Mouse (Mus musculus) erythroblast, embryonic 14.5 days (primary cell): ENCODE results near the gene Oosp1. TPM values are rescaled to one million over a fixed set of nuclear protein-coding genes. Genes with fewer than 3 reads are reported as not detected.

Source experiments
- H3K27me3 ChIP-seq: 2 replicates; pipeline ENCODE4 v1.6.1; 2012; ENCODE audit warnings: inconsistent platforms; ENCODE audit not compliant: control insufficient read depth
- H3K36me3 ChIP-seq: 2 replicates; pipeline ENCODE4 v1.6.1; 2012; ENCODE audit warnings: mild to moderate bottlenecking, inconsistent platforms; ENCODE audit not compliant: control insufficient read depth
- H3K4me1 ChIP-seq: 2 replicates; pipeline ENCODE4 v1.6.1; 2012; ENCODE audit warnings: inconsistent platforms; ENCODE audit not compliant: control insufficient read depth
- H3K4me3 ChIP-seq: replicated peaks from 2 replicates; pipeline ENCODE3; 2012; ENCODE audit warnings: moderate library complexity, mild to moderate bottlenecking, inconsistent platforms
- H3K9me3 ChIP-seq: 2 replicates; pipeline ENCODE4 v1.6.1; 2012; ENCODE audit warnings: low read length, inconsistent platforms, mixed read lengths; ENCODE audit not compliant: control insufficient read depth
- GATA1 ChIP-seq: IDR thresholded peaks from 2 replicates; pipeline ENCODE4 v1.6.1; 2012; ENCODE audit warnings: low read length, inconsistent platforms, mixed read lengths
- TAL1 ChIP-seq: IDR thresholded peaks from 3 replicates; pipeline ENCODE4 v1.6.1; 2012; ENCODE audit warnings: low read length, inconsistent platforms, mixed read lengths
- polyA plus RNA-seq: library from polyadenylated mRNA; stranded (reverse); fragments of >175 nt; gene quantifications from 2 replicates; pipeline ENCODE4 v1.2.3, GENCODE M21; 2012

Oosp1 gene
- not detected in 2 replicates for polyA plus RNA-seq

DNA sequence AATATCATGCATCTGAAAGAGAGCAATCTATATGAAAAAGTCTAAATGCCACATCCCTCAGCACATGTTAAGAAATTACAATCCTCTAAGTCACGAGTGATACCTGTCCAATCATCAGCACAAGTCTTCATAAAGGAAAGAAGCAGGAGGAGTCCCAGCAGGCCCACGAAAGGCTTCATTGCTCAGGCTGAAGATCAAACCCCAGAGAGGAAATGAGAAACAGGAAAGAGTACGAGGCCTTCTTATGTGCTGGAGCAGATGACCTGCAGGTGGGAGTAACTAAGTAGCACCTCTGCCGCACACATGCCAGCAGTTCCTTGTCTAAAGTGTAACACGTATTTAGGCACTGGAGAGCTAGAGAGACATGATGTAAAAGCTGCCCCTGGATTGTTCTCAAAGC is at the start of gene Oosp1:
TSS of gene Oosp1 (minus strand) at position 312 of the 400 bp plus-strand sequence.
- Histone ChIP-seq H3K4me3 (no peak within 1 kb of the TSS), H3K9me3 (no peaks in the 10 kb centered on the region), H3K27me3 (no peaks in the 10 kb centered on the region), H3K36me3 (no peaks in the 10 kb centered on the region), H3K4me1 (no peaks in the 10 kb centered on the region)
- TF ChIP-seq TAL1, result no peak
- TF ChIP-seq GATA1, result no peak

DNA sequence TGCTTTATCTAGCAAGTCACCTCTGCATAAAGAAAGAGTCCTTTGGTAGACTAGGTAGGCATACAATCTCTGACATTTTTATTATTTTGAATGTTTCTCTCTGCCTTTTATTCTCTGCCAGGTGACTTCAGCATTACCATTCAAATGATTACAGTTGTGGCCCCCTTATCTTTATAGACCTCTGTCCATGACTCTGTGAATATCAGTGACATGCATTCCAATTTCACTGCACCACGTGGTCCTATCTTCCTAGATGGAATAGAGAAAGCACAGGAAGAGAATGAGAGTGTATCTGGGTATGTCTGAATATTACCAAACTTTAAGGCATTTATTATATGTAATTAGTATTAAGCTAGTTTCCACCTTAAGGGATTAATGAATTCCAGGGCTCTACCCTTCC is 45.5 kb upstream of the Oosp1 start:
- peaks cover 5% of the 10 kb centered on the region; the same call in 1 of the 2 replicates for H3K9me3 ChIP-seq
- no peak overlapping the region for H3K4me3 ChIP-seq
- no peaks in the 10 kb centered on the region for H3K27me3 ChIP-seq
- TF ChIP-seq GATA1, result no peak
- no peaks in the 10 kb centered on the region for H3K36me3 ChIP-seq
- H3K4me1 ChIP-seq, result peaks cover 16% of the 10 kb centered on the region

GRCm38 (mm10) chr19:11730278-11730677 is 39.3 kb upstream of the Oosp1 start:
- Histone ChIP-seq H3K36me3 (no peaks in the 10 kb centered on the region), H3K4me1 (peaks cover 38% of the 10 kb centered on the region), H3K4me3 (no peak overlapping the region), H3K27me3 (no peaks in the 10 kb centered on the region), H3K9me3 (peaks cover 5% of the 10 kb centered on the region; the same call in 1 of the 2 replicates)
- no peak for TF ChIP-seq TAL1
- TF ChIP-seq GATA1, result no peak

- H3K9me3 ChIP-seq, result no peaks in the 10 kb centered on the region
- TF ChIP-seq GATA1, result no peak
- TF ChIP-seq TAL1, result peak; percentile 28; the same call in 1 of the 3 replicates
- H3K4me1 ChIP-seq, result peaks cover 46% of the 10 kb centered on the region
Measured at GRCm38 (mm10) chr19:11727304-11727703, 36.4 kb upstream of the Oosp1 start.

GRCm38 (mm10) chr19:11725915-11726314 is 35.0 kb upstream of the Oosp1 start:
- no peaks in the 10 kb centered on the region for H3K27me3 ChIP-seq
- no peak overlapping the region for H3K4me3 ChIP-seq
- H3K4me1 ChIP-seq, result peaks cover 49% of the 10 kb centered on the region
- no peak; the same call in 2 of the 3 replicates for TF ChIP-seq TAL1
- TF ChIP-seq GATA1, result no peak
- H3K36me3 ChIP-seq, result no peaks in the 10 kb centered on the region
- no peaks in the 10 kb centered on the region for H3K9me3 ChIP-seq

More at GRCm38 (mm10) chr19:11727304-11727703, 36.4 kb upstream of the Oosp1 start:
- Histone ChIP-seq H3K27me3 (no peaks in the 10 kb centered on the region), H3K4me3 (no peak overlapping the region), H3K36me3 (no peaks in the 10 kb centered on the region)

GRCm38 (mm10) chr19:11724275-11724674 is 33.3 kb upstream of the Oosp1 start:
- no peak overlapping the region for H3K4me3 ChIP-seq
- H3K27me3 ChIP-seq, result no peaks in the 10 kb centered on the region
- peaks cover 41% of the 10 kb centered on the region for H3K4me1 ChIP-seq
- H3K9me3 ChIP-seq, result no peaks in the 10 kb centered on the region
- H3K36me3 ChIP-seq, result no peaks in the 10 kb centered on the region
- TF ChIP-seq TAL1, result no peak
- TF ChIP-seq GATA1, result no peak

DNA sequence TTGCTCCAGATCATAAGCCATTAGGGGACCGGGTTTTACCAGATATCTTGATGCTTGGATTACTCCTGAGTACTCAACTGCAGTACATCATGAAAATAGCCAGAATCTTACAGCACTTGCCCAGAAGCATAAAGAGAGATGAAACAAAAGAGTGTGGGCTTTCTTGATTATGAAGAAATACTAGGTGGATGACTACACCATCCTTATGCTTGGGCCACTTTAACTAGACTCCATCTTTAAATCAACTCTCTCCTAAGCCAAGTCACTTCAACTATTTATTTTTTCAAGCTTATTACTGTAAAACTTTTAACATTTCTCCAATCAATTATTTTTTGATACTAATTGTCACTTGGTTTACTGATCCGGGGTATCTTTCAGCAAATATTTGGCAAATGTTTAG is 32.9 kb upstream of the Oosp1 start:
- Histone ChIP-seq H3K27me3 (no peaks in the 10 kb centered on the region), H3K4me1 (peaks cover 39% of the 10 kb centered on the region)
- TF ChIP-seq GATA1, result no peak

DNA sequence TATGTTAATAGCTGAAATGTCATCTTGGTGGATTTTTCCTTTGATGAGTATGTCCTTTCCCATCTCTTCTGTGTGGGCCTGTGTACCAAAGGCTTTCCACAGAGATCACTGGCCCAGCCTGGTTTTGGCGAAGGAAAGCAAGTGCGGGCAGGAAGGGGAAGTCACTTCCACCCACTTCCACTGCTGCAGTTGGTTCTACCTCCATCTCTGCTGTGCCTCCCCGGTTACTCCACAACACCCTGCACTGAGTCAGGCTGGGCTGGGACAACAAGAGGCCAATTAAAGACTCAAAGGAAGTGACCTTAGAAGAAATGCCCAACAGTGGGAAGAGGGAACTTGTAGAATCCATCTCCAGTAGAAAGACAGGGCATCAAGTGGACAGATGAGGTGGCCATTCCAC is 29.1 kb upstream of the Oosp1 start:
- TF ChIP-seq GATA1 (no peak), TAL1 (no peak)
- H3K4me1 ChIP-seq, result peaks cover 11% of the 10 kb centered on the region
- no peaks in the 10 kb centered on the region for H3K9me3 ChIP-seq
- H3K36me3 ChIP-seq, result no peaks in the 10 kb centered on the region
- no peaks in the 10 kb centered on the region for H3K27me3 ChIP-seq
- H3K4me3 ChIP-seq, result no peak overlapping the region

More for the DNA sequence above, 32.9 kb upstream of the Oosp1 start:
- Histone ChIP-seq H3K4me3 (no peak overlapping the region), H3K9me3 (no peaks in the 10 kb centered on the region), H3K36me3 (no peaks in the 10 kb centered on the region)

DNA sequence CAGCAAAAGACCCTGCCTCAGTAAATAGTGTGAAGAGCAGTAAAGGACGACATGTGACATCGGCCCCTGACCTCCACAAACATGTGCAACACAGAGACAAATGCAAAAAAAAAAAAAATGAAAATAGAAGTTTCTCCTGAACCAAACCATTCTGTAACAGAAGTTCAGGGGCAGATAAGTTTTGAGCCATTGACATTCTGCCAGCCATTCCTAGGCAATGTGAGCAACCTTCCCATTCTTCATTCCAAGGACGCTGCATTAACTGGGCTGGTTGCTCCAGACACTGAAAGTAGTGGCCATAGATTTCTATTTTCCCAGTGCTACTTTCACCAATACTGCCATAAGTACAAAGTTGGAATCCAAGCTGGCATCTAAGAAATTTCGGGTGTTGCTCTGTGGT is 21.5 kb upstream of the Oosp1 start:
- no peaks in the 10 kb centered on the region for H3K36me3 ChIP-seq
- no peak overlapping the region for H3K4me3 ChIP-seq
- H3K9me3 ChIP-seq, result no peaks in the 10 kb centered on the region
- H3K27me3 ChIP-seq, result no peaks in the 10 kb centered on the region
- TF ChIP-seq TAL1 (no peak), GATA1 (no peak)
- no peaks in the 10 kb centered on the region for H3K4me1 ChIP-seq

DNA sequence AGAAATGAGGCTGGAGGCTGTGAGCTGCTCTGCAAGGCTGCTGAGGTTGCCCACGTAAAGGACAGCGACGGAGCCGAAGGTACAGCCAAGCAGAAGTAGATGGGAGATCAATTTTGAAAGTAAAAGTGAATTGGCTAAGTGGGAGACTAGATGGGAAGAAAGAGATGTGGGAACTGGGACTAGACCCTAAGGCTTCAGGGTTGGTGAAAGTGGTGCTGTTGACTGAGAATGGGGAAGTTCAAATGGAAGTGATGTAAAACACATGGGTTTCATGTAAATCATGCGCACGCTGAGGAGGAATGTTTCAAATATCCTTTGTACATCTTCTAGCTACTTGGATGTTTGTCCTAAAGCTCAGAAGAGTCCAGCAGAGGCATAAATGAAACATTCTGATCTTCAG is 7.4 kb upstream of the Oosp1 start:
- no peaks in the 10 kb centered on the region for H3K4me1 ChIP-seq
- H3K4me3 ChIP-seq, result no peak overlapping the region
- H3K27me3 ChIP-seq, result no peaks in the 10 kb centered on the region
- H3K36me3 ChIP-seq, result no peaks in the 10 kb centered on the region
- no peak for TF ChIP-seq TAL1
- H3K9me3 ChIP-seq, result no peaks in the 10 kb centered on the region
